ENCODE assay signal across 25 mouse cellular contexts in genomic region chr10:53174038-53174564, GRCm38 (mm10).
DNase-seq lines count a peak whose midpoint lies in the region; ATAC-seq and TF ChIP-seq lines count a peak whose summit lies in the region.
"Had no signal": no experiment of that assay in that cellular context is flagged by ENCODE, and none has a peak within 500 bp of the region (broad histone marks: within the 10 kb centered on the region; RNA-seq: fewer than 3 reads in every experiment).

No protein-coding gene starts in this region.

- no peak for ATAC-seq in heart, embryonic 11.5 days (replicated peaks; ENCODE audit: insufficient number of reproducible peaks, low FRiP score, low TSS enrichment)
- peak; percentile 59 for ATAC-seq in embryonic facial prominence, embryonic 11.5 days (replicated peaks; ENCODE audit: insufficient number of reproducible peaks, low FRiP score, low TSS enrichment, low read depth)
- ATAC-seq in limb, embryonic 12.5 days (ENCODE audit: insufficient number of reproducible peaks, insufficient read depth, low FRiP score, low TSS enrichment, low read depth), result peak; percentile 66; the same call in 1 of the 2 replicates
- ATAC-seq: CD4-positive, CD25-positive, alpha-beta regulatory T cell, adult 4 months; forebrain, embryonic 14.5 days; forebrain, postnatal 0 days; intestine, postnatal 0 days had no signal

- no peak for TF ChIP-seq CTCF in heart, adult 2 months (IDR thresholded peaks at IDR 0.05)

- no peaks in the 10 kb centered on the region for H3K79me2 ChIP-seq in heart, adult 2 months (replicated peaks; ENCODE audit: control insufficient read depth, insufficient read depth, low read length)

- no peak overlapping the region for H3K9ac ChIP-seq in heart, adult 2 months (ENCODE audit: low read depth, low read length)
- H3K9ac ChIP-seq in heart, embryonic 11.5 days (ENCODE audit: low read depth, low read length), result no peak overlapping the region
- H3K9ac ChIP-seq in embryonic facial prominence, embryonic 11.5 days (replicated peaks; ENCODE audit: low read length), result no peak overlapping the region
- no peak overlapping the region for H3K9ac ChIP-seq in limb, embryonic 12.5 days (replicated peaks)
- H3K9ac ChIP-seq: embryonic facial prominence, embryonic 15.5 days; forebrain, postnatal 0 days; heart, embryonic 12.5 days; heart, embryonic 15.5 days; hindbrain, embryonic 15.5 days had no signal

- no peak for DNase-seq in heart, adult 2 months
- DNase-seq in embryonic facial prominence, embryonic 10.5 days (ENCODE audit: low spot score), result peak; percentile 24
- DNase-seq in embryonic facial prominence, embryonic 11.5 days (ENCODE audit: low spot score), result peak; percentile 64
- DNase-seq in ovary, adult 18-20 months (ENCODE audit: low spot score), result no peak
- no peak for DNase-seq in adrenal gland, postnatal 10 days
- no peak for DNase-seq in right cerebral cortex, adult 2 months (ENCODE audit: low spot score in 2 of 2)
- DNase-seq: adrenal gland, adult 2 months; adrenal gland, postnatal 25 days; cerebellum, adult 11-12 months; cerebellum, adult 9-10 months; cerebellum, postnatal 14 days; forebrain, postnatal 0 days; gastrocnemius, postnatal 10 days; gastrocnemius, postnatal 36 days; heart, postnatal 10 days; heart, postnatal 36 days had no signal

- H3K4me2 ChIP-seq in heart, embryonic 11.5 days, result no peak overlapping the region
- H3K4me2 ChIP-seq in embryonic facial prominence, embryonic 11.5 days (ENCODE audit: low read depth, low read length), result no peak overlapping the region
- no peak overlapping the region for H3K4me2 ChIP-seq in limb, embryonic 12.5 days
- H3K4me2 ChIP-seq: embryonic facial prominence, embryonic 15.5 days; heart, embryonic 12.5 days; heart, embryonic 15.5 days; hindbrain, embryonic 15.5 days had no signal

- WGBS in heart, adult 2 months, result 73% methylated on average over 3 of the region's 3 CpGs
- 70% methylated on average over 3 of the region's 3 CpGs for WGBS in heart, embryonic 11.5 days (ENCODE audit: insufficient replicate concordance)
- 43% methylated on average over 3 of the region's 3 CpGs for WGBS in embryonic facial prominence, embryonic 10.5 days
- 29% methylated on average over 3 of the region's 3 CpGs for WGBS in embryonic facial prominence, embryonic 11.5 days
- WGBS in limb, embryonic 12.5 days, result 22% methylated on average over 3 of the region's 3 CpGs

- intact Hi-C loops in heart, adult 2 months (cut with DNase I), result no loop called here

- no peak for TF ChIP-seq POLR2A in heart, adult 2 months (IDR thresholded peaks at IDR 0.05; ENCODE audit: insufficient read depth, low read depth, low read length)

- no peaks in the 10 kb centered on the region for H3K27me3 ChIP-seq in heart, adult 2 months (ENCODE audit: control insufficient read depth, insufficient read depth, low read length)
- no peaks in the 10 kb centered on the region for H3K27me3 ChIP-seq in heart, embryonic 11.5 days (ENCODE audit: control insufficient read depth, insufficient read depth, low read length)
- no peaks in the 10 kb centered on the region for H3K27me3 ChIP-seq in embryonic facial prominence, embryonic 10.5 days (replicated peaks; ENCODE audit: low read depth, poor library complexity, severe bottlenecking)
- H3K27me3 ChIP-seq in embryonic facial prominence, embryonic 11.5 days (ENCODE audit: control insufficient read depth, insufficient read depth, low read length), result no peaks in the 10 kb centered on the region
- no peaks in the 10 kb centered on the region for H3K27me3 ChIP-seq in limb, embryonic 12.5 days
- H3K27me3 ChIP-seq: embryonic facial prominence, embryonic 15.5 days; heart, embryonic 12.5 days; heart, embryonic 15.5 days; hindbrain, embryonic 15.5 days had no signal

- H3K4me1 ChIP-seq in heart, adult 2 months (ENCODE audit: control insufficient read depth, insufficient read depth, low read length), result peaks cover 1% of the 10 kb centered on the region; the same call in 1 of the 2 replicates
- peaks cover 4% of the 10 kb centered on the region; the same call in 1 of the 2 replicates for H3K4me1 ChIP-seq in heart, embryonic 11.5 days (ENCODE audit: control insufficient read depth, insufficient read depth, low read length)
- peaks cover 18% of the 10 kb centered on the region for H3K4me1 ChIP-seq in embryonic facial prominence, embryonic 10.5 days
- no peaks in the 10 kb centered on the region for H3K4me1 ChIP-seq in embryonic facial prominence, embryonic 11.5 days (ENCODE audit: control insufficient read depth, insufficient read depth, low read length)
- peaks cover 5% of the 10 kb centered on the region; the same call in 1 of the 2 replicates for H3K4me1 ChIP-seq in limb, embryonic 12.5 days (replicated peaks)
- H3K4me1 ChIP-seq: embryonic facial prominence, embryonic 15.5 days; hindbrain, embryonic 15.5 days had no signal

- peak overlapping the region; percentile 15; the same call in 1 of the 2 replicates for H3K27ac ChIP-seq in heart, adult 2 months
- H3K27ac ChIP-seq in heart, embryonic 11.5 days (ENCODE audit: low read depth, low read length), result no peak overlapping the region
- no peak overlapping the region for H3K27ac ChIP-seq in embryonic facial prominence, embryonic 10.5 days (replicated peaks)
- no peak overlapping the region for H3K27ac ChIP-seq in embryonic facial prominence, embryonic 11.5 days (replicated peaks; ENCODE audit: low read depth, low read length)
- H3K27ac ChIP-seq in limb, embryonic 12.5 days, result no peak overlapping the region
- H3K27ac ChIP-seq: embryonic facial prominence, embryonic 15.5 days; heart, embryonic 15.5 days; hindbrain, embryonic 15.5 days had no signal

- no peak for TF ChIP-seq EP300 in heart, adult 2 months (IDR thresholded peaks at IDR 0.05; ENCODE audit: insufficient read depth, low read depth, low read length)

- H3K9me3 ChIP-seq in heart, embryonic 11.5 days (replicated peaks; ENCODE audit: control insufficient read depth, low read length), result no peaks in the 10 kb centered on the region
- H3K9me3 ChIP-seq in embryonic facial prominence, embryonic 10.5 days, result no peaks in the 10 kb centered on the region
- no peaks in the 10 kb centered on the region for H3K9me3 ChIP-seq in embryonic facial prominence, embryonic 11.5 days (replicated peaks; ENCODE audit: control insufficient read depth, low read length)
- H3K9me3 ChIP-seq in limb, embryonic 12.5 days, result no peaks in the 10 kb centered on the region
- H3K9me3 ChIP-seq: embryonic facial prominence, embryonic 15.5 days; heart, embryonic 12.5 days; heart, embryonic 15.5 days; hindbrain, embryonic 15.5 days had no signal

- H3K4me3 ChIP-seq in heart, adult 2 months, result no peak overlapping the region
- no peak overlapping the region for H3K4me3 ChIP-seq in heart, embryonic 11.5 days (ENCODE audit: low read depth, low read length)
- H3K4me3 ChIP-seq in embryonic facial prominence, embryonic 10.5 days, result no peak overlapping the region
- no peak overlapping the region for H3K4me3 ChIP-seq in embryonic facial prominence, embryonic 11.5 days (ENCODE audit: low read depth, low read length)
- no peak overlapping the region for H3K4me3 ChIP-seq in limb, embryonic 12.5 days (replicated peaks)
- H3K4me3 ChIP-seq: embryonic facial prominence, embryonic 15.5 days; heart, embryonic 12.5 days; heart, embryonic 15.5 days; hindbrain, embryonic 15.5 days had no signal

- H3K36me3 ChIP-seq in heart, adult 2 months (ENCODE audit: control insufficient read depth, insufficient read depth, low read length), result peaks cover 4% of the 10 kb centered on the region; the same call in 1 of the 2 replicates
- H3K36me3 ChIP-seq in heart, embryonic 11.5 days (ENCODE audit: control insufficient read depth, insufficient read depth, low read length), result no peaks in the 10 kb centered on the region
- no peaks in the 10 kb centered on the region for H3K36me3 ChIP-seq in embryonic facial prominence, embryonic 10.5 days (replicated peaks)
- no peaks in the 10 kb centered on the region for H3K36me3 ChIP-seq in embryonic facial prominence, embryonic 11.5 days (replicated peaks; ENCODE audit: control insufficient read depth, insufficient read depth, low read depth, low read length)
- H3K36me3 ChIP-seq in limb, embryonic 12.5 days, result no peaks in the 10 kb centered on the region
- H3K36me3 ChIP-seq: embryonic facial prominence, embryonic 15.5 days; heart, embryonic 12.5 days; heart, embryonic 15.5 days; hindbrain, embryonic 15.5 days had no signal

Comparison
In these comparisons a context has a peak if more than half of its experiments do, and no peak if none do; other contexts are left out.
1. DNase-seq: peak in embryonic facial prominence, embryonic 10.5 days (single experiment) and embryonic facial prominence, embryonic 11.5 days (single experiment); none in heart, adult 2 months (0 of 2), ovary, adult 18-20 months (single experiment), adrenal gland, postnatal 10 days (single experiment) and right cerebral cortex, adult 2 months (0 of 2).